Mouse (Mus musculus) MEL (cell line): Measurements from ENCODE around the gene Gm42517. TPM values are rescaled to one million over a fixed set of nuclear protein-coding genes. Genes with fewer than 3 reads are reported as not detected.
A peak's percentile ranks its signal among the peaks of the same experiment; 100 is the strongest.

Source experiments
- DNase-seq: peaks from one replicate; pipeline ENCODE4 v3.0.0; 2011; ENCODE audit warnings: low read depth, low spot score
- H3K27ac ChIP-seq: 2 replicates; pipeline ENCODE4 v1.5.1; 2012; ENCODE audit warnings: low read depth, mild to moderate bottlenecking, control low read depth, low read length, moderate library complexity; ENCODE audit not compliant: control insufficient read depth
- H3K27me3 ChIP-seq, 2 experiments: fragments of 150-350 bp in 1 of 2; sonication (generic) in 1 of 2; 2 replicates each; pipeline ENCODE4 v1.6.1; 2012; ENCODE audit warnings: low read length in 2 of 2, mild to moderate bottlenecking in 2 of 2, improper control_type of control experiment in 1 of 2, moderate library complexity in 1 of 2; ENCODE audit not compliant: insufficient read depth in 2 of 2, control insufficient read depth in 1 of 2
- H3K36me3 ChIP-seq, 2 experiments: 2 replicates each; pipeline ENCODE4 v1.6.1; 2012 to 2014; ENCODE audit warnings: low read length in 2 of 2, improper control_type of control experiment in 1 of 2, inconsistent platforms in 1 of 2, mild to moderate bottlenecking in 1 of 2; ENCODE audit not compliant: insufficient read depth in 2 of 2, control insufficient read depth in 1 of 2
- H3K4me1 ChIP-seq, 2 experiments: fragments of 150-350 bp in 1 of 2; sonication (generic) in 1 of 2; 2 replicates each; pipeline ENCODE4 v1.6.1; 2012; ENCODE audit warnings: low read length in 2 of 2, improper control_type of control experiment in 1 of 2, mild to moderate bottlenecking in 1 of 2; ENCODE audit not compliant: insufficient read depth in 2 of 2, control insufficient read depth in 1 of 2
- H3K4me3 ChIP-seq, 2 experiments: fragments of 150-350 bp in 1 of 2; sonication (generic) in 1 of 2; 2 replicates each; pipeline ENCODE4 v1.5.1; 2012; ENCODE audit warnings: low read depth in 2 of 2, low read length in 2 of 2, mild to moderate bottlenecking in 2 of 2, moderate library complexity in 2 of 2, control low read depth in 1 of 2, improper control_type of control experiment in 1 of 2; ENCODE audit not compliant: control insufficient read depth in 1 of 2, insufficient read depth in 1 of 2
- H3K79me2 ChIP-seq: 2 replicates; pipeline ENCODE4 v1.6.1; 2012; ENCODE audit warnings: mild to moderate bottlenecking, low read length, moderate library complexity; ENCODE audit not compliant: control insufficient read depth, poor library complexity, insufficient read depth
- H3K9ac ChIP-seq: 2 replicates; pipeline ENCODE4 v1.6.1; 2012; ENCODE audit warnings: low read depth, mild to moderate bottlenecking, control low read depth, low read length, moderate library complexity; ENCODE audit not compliant: control insufficient read depth, poor library complexity, severe bottlenecking
- H3K9me3 ChIP-seq: fragments of 150-350 bp; sonication (generic); replicated peaks from 2 replicates; pipeline ENCODE4 v1.6.1; 2012; ENCODE audit warnings: mild to moderate bottlenecking, low read length, improper control_type of control experiment, moderate library complexity; ENCODE audit not compliant: insufficient read depth
- CHD1 ChIP-seq: IDR thresholded peaks from 2 replicates; pipeline ENCODE4 v1.6.1; 2012; ENCODE audit warnings: low read depth, mild to moderate bottlenecking, inconsistent platforms, low read length, improper control_type of control experiment
- CHD2 ChIP-seq: IDR thresholded peaks from 2 replicates; pipeline ENCODE4 v1.6.1; 2011; ENCODE audit warnings: low read length, improper control_type of control experiment
- ETS1 ChIP-seq: IDR thresholded peaks from 2 replicates; pipeline ENCODE4 v1.6.1; 2012; ENCODE audit warnings: low read depth, mild to moderate bottlenecking, inconsistent platforms, low read length, improper control_type of control experiment, moderate library complexity
- GABPA ChIP-seq: IDR thresholded peaks from 2 replicates; pipeline ENCODE4 v1.6.1; 2012; ENCODE audit warnings: low read depth, mild to moderate bottlenecking, inconsistent platforms, low read length, improper control_type of control experiment, moderate library complexity
- GATA1 ChIP-seq: IDR thresholded peaks from 2 replicates; pipeline ENCODE4 v1.6.1; 2011; ENCODE audit warnings: low read depth, low read length, improper control_type of control experiment
- HCFC1 ChIP-seq: IDR thresholded peaks from 2 replicates; pipeline ENCODE4 v1.6.1; 2012; ENCODE audit warnings: low read depth, mild to moderate bottlenecking, inconsistent platforms, low read length, improper control_type of control experiment, moderate library complexity
- KAT2A ChIP-seq: conservative IDR thresholded peaks from 2 replicates; pipeline ENCODE4 v1.6.1; 2012; ENCODE audit warnings: low read depth, low read length, improper control_type of control experiment, inconsistent platforms
- MAFK ChIP-seq: IDR thresholded peaks from 2 replicates; pipeline ENCODE4 v1.6.1; 2011; ENCODE audit warnings: low read depth, mild to moderate bottlenecking, low read length, improper control_type of control experiment, borderline replicate concordance
- MAX ChIP-seq: IDR thresholded peaks from 2 replicates; pipeline ENCODE4 v1.6.1; 2011; ENCODE audit warnings: low read length, improper control_type of control experiment
- MAZ ChIP-seq: IDR thresholded peaks from 2 replicates; pipeline ENCODE4 v1.6.1; 2012; ENCODE audit warnings: low read depth, mild to moderate bottlenecking, inconsistent platforms, low read length, improper control_type of control experiment
- RCOR1 ChIP-seq: IDR thresholded peaks from 2 replicates; pipeline ENCODE4 v1.6.1; 2012; ENCODE audit warnings: low read depth, mild to moderate bottlenecking, inconsistent platforms, low read length, improper control_type of control experiment
- TAL1 ChIP-seq: IDR thresholded peaks from 2 replicates; pipeline ENCODE4 v1.6.1; 2012; ENCODE audit warnings: mild to moderate bottlenecking, inconsistent platforms, low read length, moderate library complexity, mixed read lengths
- USF1 ChIP-seq: IDR thresholded peaks from 2 replicates; pipeline ENCODE4 v1.6.1; 2014; ENCODE audit warnings: low read depth, mild to moderate bottlenecking, inconsistent platforms, low read length, improper control_type of control experiment, moderate library complexity
- ZMIZ1 ChIP-seq: IDR thresholded peaks from 2 replicates; pipeline ENCODE4 v1.6.1; 2012; ENCODE audit warnings: low read depth, mild to moderate bottlenecking, inconsistent platforms, low read length, improper control_type of control experiment, moderate library complexity
- ZNF384 ChIP-seq: IDR thresholded peaks from 2 replicates; pipeline ENCODE4 v1.6.1; 2012; ENCODE audit warnings: low read depth, mild to moderate bottlenecking, inconsistent platforms, low read length, improper control_type of control experiment
- polyA plus RNA-seq, 2 experiments: library from polyadenylated mRNA; stranded (reverse) in 1 of 2; unstranded in 1 of 2; fragments of >175 nt in 1 of 2; fragments of >200 nt in 1 of 2; gene quantifications; 2 replicates each; pipeline versions ENCODE4 v1.2.1 to v1.2.4; 2012; ENCODE audit warnings: low replicate concordance in 2 of 2, low read depth in 1 of 2; ENCODE audit not compliant: insufficient read length in 2 of 2, insufficient read depth in 1 of 2, missing spikeins in 1 of 2
- total RNA-seq: library from RNA; depleted of rRNA; stranded (reverse); fragments of 300-350 nt; gene quantifications from 2 replicates; pipeline ENCODE4 v1.2.3, GENCODE M21; 2012

The Gm42517 gene
- total and polyA plus RNA-seq, 3 experiments: not detected

- no peaks in the 10 kb centered on the region for H3K27me3 ChIP-seq
- TF ChIP-seq TAL1: no peak
- no peak for TF ChIP-seq RCOR1
- no peak for TF ChIP-seq ZMIZ1
- TF ChIP-seq MAFK: peak; percentile 19; the same call in 1 of the 2 replicates
- TF ChIP-seq, all 39 proteins: peak for 1
- no peak overlapping the region for H3K9ac ChIP-seq
- H3K4me3 ChIP-seq: no peak overlapping the region
- H3K27ac ChIP-seq: no peak overlapping the region
- H3K9me3 ChIP-seq: no peaks in the 10 kb centered on the region
- H3K4me1 ChIP-seq: peaks cover 0 to 3% of the 10 kb centered on the region in 2 experiments; a peak in 2 of 4 replicates
- H3K36me3 ChIP-seq: no peaks in the 10 kb centered on the region; a peak in 1 of 4 replicates
- DNase-seq: no peak
- no peaks in the 10 kb centered on the region for H3K79me2 ChIP-seq
Observed at GRCm38 (mm10) chr5:108374079-108374478, 6.4 kb upstream of the Gm42517 start.

GRCm38 (mm10) chr5:108369964-108370363 is 2.2 kb upstream of the Gm42517 start:
- Histone ChIP-seq H3K9ac (no peak overlapping the region), H3K27ac (no peak overlapping the region), H3K36me3 (no peaks in the 10 kb centered on the region), H3K4me1 (no peaks in the 10 kb centered on the region; a peak in 1 of 4 replicates), H3K79me2 (no peaks in the 10 kb centered on the region), H3K27me3 (no peaks in the 10 kb centered on the region), H3K9me3 (no peaks in the 10 kb centered on the region), H3K4me3 (no peak overlapping the region)
- DNase-seq: no peak
- TF ChIP-seq CHD1 (no peak), CHD2 (no peak), USF1 (no peak), GATA1 (no peak), ETS1 (no peak), KAT2A (no peak), HCFC1 (no peak), MAX (no peak), GABPA (no peak), ZNF384 (no peak), MAZ (no peak)
